Mouse (Mus musculus): ENCODE measurements at regions not wholly inside any gene's neighbourhood (a gene's known extent, or its start where the extent isn't known, plus 50 kb on each side); places are given as distances from the start of the nearest gene placed in this dataset.

DNA sequence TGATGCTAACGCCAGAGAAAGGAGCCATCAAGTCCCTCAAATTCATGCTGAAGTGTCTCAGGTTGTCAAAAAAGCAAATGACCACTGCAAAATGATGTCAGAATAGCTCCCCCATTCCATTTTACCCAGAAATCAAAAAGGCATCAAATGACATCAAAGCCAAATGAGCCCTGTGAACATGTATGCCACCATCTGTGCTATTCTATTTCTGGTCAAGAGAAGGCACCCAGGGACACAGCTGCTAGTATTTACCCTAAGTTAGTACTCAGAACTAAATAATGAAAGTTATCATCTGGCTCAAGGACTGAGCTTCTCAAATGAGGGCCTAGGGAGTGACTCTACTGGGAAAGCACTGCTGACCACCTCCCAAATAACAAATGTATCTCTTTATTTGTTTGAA lies 191.1 kb upstream of the Ahr start:
- Histone ChIP-seq H3K4me3 (replicated peaks in 1 of 3; ENCODE audit: low read depth in 2 of 3, low read length in 2 of 3, poor library complexity in 1 of 3) (no peak overlapping the region), H3K27ac (ENCODE audit: insufficient read depth, low read depth) (no peak overlapping the region), H3K27me3 (replicated peaks) (no peaks in the 10 kb centered on the region), H3K79me2 (replicated peaks; ENCODE audit: control insufficient read depth, extremely low read depth, insufficient read depth, poor library complexity, severe bottlenecking) (no peaks in the 10 kb centered on the region), H3K36me3 (replicated peaks in 1 of 2; ENCODE audit: control insufficient read depth in 1 of 2, insufficient read depth in 1 of 2, low read length in 1 of 2) (no peaks in the 10 kb centered on the region), H3K9me3 (replicated peaks; ENCODE audit: low read length) (no peaks in the 10 kb centered on the region), H3K9ac (ENCODE audit: insufficient read depth, low read depth) (no peak overlapping the region), H3K4me1 (ENCODE audit: control insufficient read depth in 1 of 2, insufficient read depth in 2 of 2) (peaks cover 12 to 15% of the 10 kb centered on the region in 2 experiments; a peak in 2 of 4 replicates), H3K4me2 (ENCODE audit: insufficient read depth, low read depth, poor library complexity, severe bottlenecking) (no peak overlapping the region)
- TF ChIP-seq MYC (IDR thresholded peaks at IDR 0.05; ENCODE audit: low read depth, low read length), result no peak
- TF ChIP-seq MAFK (IDR thresholded peaks at IDR 0.05; ENCODE audit: insufficient replicate concordance, low read length), result no peak
- no peak for TF ChIP-seq MEF2A (IDR thresholded peaks at IDR 0.05; ENCODE audit: borderline replicate concordance, low read depth, low read length)
- no peak for TF ChIP-seq SIN3A (IDR thresholded peaks at IDR 0.05; ENCODE audit: low read length)
- TF ChIP-seq MXI1 (IDR thresholded peaks at IDR 0.05; ENCODE audit: low read depth, low read length), result no peak
- TF ChIP-seq RAD21 (IDR thresholded peaks at IDR 0.05; ENCODE audit: low read depth, low read length), result no peak
- no peak for TF ChIP-seq BHLHE40 (IDR thresholded peaks at IDR 0.05; ENCODE audit: low read depth, low read length)
- no peak for TF ChIP-seq CHD1 (IDR thresholded peaks at IDR 0.05; ENCODE audit: low read depth, low read length)
- TF ChIP-seq TBP (conservative IDR thresholded peaks at IDR 0.05; ENCODE audit: low read depth, low read length), result no peak
- no peak for TF ChIP-seq POLR2A (IDR thresholded peaks at IDR 0.05; ENCODE audit: low read depth, low read length)
- no peak for TF ChIP-seq JUND (conservative IDR thresholded peaks at IDR 0.05; ENCODE audit: low read depth, low read length)
- no peak for TF ChIP-seq USF1 (IDR thresholded peaks at IDR 0.05; ENCODE audit: low read depth, low read length)
- TF ChIP-seq E2F4 (IDR thresholded peaks at IDR 0.05; ENCODE audit: insufficient replicate concordance, low read depth, low read length), result no peak
- no peak for TF ChIP-seq POLR2AphosphoS2 (IDR thresholded peaks at IDR 0.05; ENCODE audit: low read depth, low read length)
- no peak for TF ChIP-seq GABPA (IDR thresholded peaks at IDR 0.05; ENCODE audit: insufficient replicate concordance, low read depth, low read length)
- in situ Hi-C loops (cut with MboI; ENCODE audit: low pct_ligation_motif_present, low pct_unique_long_range_greater_than_20kb, low sequenced_read_pairs), result no loop called here
- no peak for DNase-seq (ENCODE audit: extremely low read depth)
- dilution Hi-C loops (cut with MboI; ENCODE audit: extremely low pct_ligation_motif_present, extremely low pct_unique_long_range_greater_than_20kb, low sequenced_read_pairs), result no loop called here

DNA sequence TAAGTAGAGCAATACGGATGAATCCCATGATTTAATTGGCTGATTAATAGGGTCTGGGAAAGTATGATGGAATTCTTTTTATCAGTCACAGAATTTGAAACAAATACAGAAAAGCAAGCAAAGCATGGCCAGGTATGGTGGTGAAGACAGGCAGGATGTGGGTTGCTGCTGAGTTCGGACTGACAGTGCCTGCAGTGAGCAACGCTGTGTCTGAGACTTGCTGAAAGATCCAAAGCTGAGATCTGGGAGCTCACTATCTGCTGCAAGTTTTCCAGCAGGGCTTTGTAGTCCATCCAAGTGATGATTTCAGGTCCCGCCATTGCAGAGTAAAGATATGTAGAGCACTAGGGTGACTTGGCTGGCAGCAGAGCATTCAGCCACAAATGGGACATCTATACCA lies 189.3 kb upstream of the Ahr start:
- no peaks in the 10 kb centered on the region for H3K9me3 ChIP-seq (replicated peaks; ENCODE audit: low read length)

More for the DNA sequence above, 189.3 kb upstream of the Ahr start:
- Histone ChIP-seq H3K36me3 (replicated peaks in 1 of 2; ENCODE audit: control insufficient read depth in 1 of 2, insufficient read depth in 1 of 2, low read length in 1 of 2) (no peaks in the 10 kb centered on the region), H3K4me3 (replicated peaks in 1 of 3; ENCODE audit: low read depth in 2 of 3, low read length in 2 of 3, poor library complexity in 1 of 3) (no peak overlapping the region), H3K4me2 (ENCODE audit: insufficient read depth, low read depth, poor library complexity, severe bottlenecking) (no peak overlapping the region), H3K27me3 (replicated peaks) (no peaks in the 10 kb centered on the region), H3K4me1 (ENCODE audit: control insufficient read depth in 1 of 2, insufficient read depth in 2 of 2) (peaks cover 12 to 15% of the 10 kb centered on the region in 2 experiments; a peak in 2 of 4 replicates), H3K79me2 (replicated peaks; ENCODE audit: control insufficient read depth, extremely low read depth, insufficient read depth, poor library complexity, severe bottlenecking) (no peaks in the 10 kb centered on the region), H3K9ac (ENCODE audit: insufficient read depth, low read depth) (no peak overlapping the region), H3K27ac (ENCODE audit: insufficient read depth, low read depth) (no peak overlapping the region)
- no peak for DNase-seq (ENCODE audit: extremely low read depth)
- in situ Hi-C loops (cut with MboI; ENCODE audit: low pct_ligation_motif_present, low pct_unique_long_range_greater_than_20kb, low sequenced_read_pairs) (no loop called here), dilution Hi-C loops (cut with MboI; ENCODE audit: extremely low pct_ligation_motif_present, extremely low pct_unique_long_range_greater_than_20kb, low sequenced_read_pairs) (no loop called here)
- TF ChIP-seq RAD21 (IDR thresholded peaks at IDR 0.05; ENCODE audit: low read depth, low read length) (no peak), HCFC1 (IDR thresholded peaks at IDR 0.05; ENCODE audit: low read depth, low read length) (no peak)

Measured in CH12.LX (cell line).